Mouse (Mus musculus): Measurements from ENCODE around the gene Tmem160.

GRCm38 (mm10) chr7:16461151-16461550 is 8.6 kb downstream of the Tmem160 start:
- no peak for TF ChIP-seq CTCF (conservative IDR thresholded peaks at IDR 0.05; ENCODE audit: insufficient read depth, insufficient read length, low read depth, low read length)
- no peak for TF ChIP-seq POLR2A (IDR thresholded peaks at IDR 0.05; ENCODE audit: low read depth, low read length)
